Mouse (Mus musculus) mouse embryonic stem cell (cell line): ENCODE results near the gene Rnps1.

Experiments
- in situ Hi-C, 2 experiments: fragments of 300-500 bp; cut with MboI; formaldehyde crosslinking; loops; 1 replicate in 1 of 2; 3 replicates in 1 of 2; pipeline ENCODE4 v1.14.3; 2019 to 2020; ENCODE audit warnings: low sequenced_read_pairs in 2 of 2, low pct_unique_long_range_greater_than_20kb in 1 of 2, mixed read lengths in 1 of 2; ENCODE audit not compliant: unreplicated experiment in 1 of 2

Rnps1 gene

GRCm38 (mm10) chr17:24462932-24463331, 48.6 kb downstream of the Rnps1 start:
- in situ Hi-C loops: no loop called here

GRCm38 (mm10) chr17:24463374-24464133, 49.2 kb downstream of the Rnps1 start:
- in situ Hi-C loops: no loop called here

GRCm38 (mm10) chr17:24468636-24469246, 54.4 kb downstream of the Rnps1 start:
- in situ Hi-C loops: no loop called here

- in situ Hi-C loops: no loop called here
Observed at GRCm38 (mm10) chr17:24469336-24469909, 55.1 kb downstream of the Rnps1 start.

- in situ Hi-C loops: no loop called here
Observed at GRCm38 (mm10) chr17:24469910-24470602, 55.7 kb downstream of the Rnps1 start, which contains the start of the genes E4f1 and Pgp. TSS of gene E4f1 (minus strand) at chr17:24470313. TSS of gene Pgp (plus strand) at chr17:24470392.

- in situ Hi-C loops: no loop called here
Observed at GRCm38 (mm10) chr17:24470701-24471527, 56.5 kb downstream of the Rnps1 start.

GRCm38 (mm10) chr17:24472512-24472911, 58.1 kb downstream of the Rnps1 start:
- in situ Hi-C loops: no loop called here

- in situ Hi-C loops: no loop called here
Observed at GRCm38 (mm10) chr17:24473612-24474275, 59.4 kb downstream of the Rnps1 start, which contains the start of gene Bricd5. TSS of gene Bricd5 (plus strand) at chr17:24473884.

- in situ Hi-C loops: no loop called here
Observed at GRCm38 (mm10) chr17:24474557-24474956, 60.2 kb downstream of the Rnps1 start.
